Mouse (Mus musculus) MEL (cell line): ENCODE results near the gene Duox2. TPM values are rescaled to one million over a fixed set of nuclear protein-coding genes. Genes with fewer than 3 reads are reported as not detected.

Experiments used
- DNase-seq: peaks from one replicate; pipeline ENCODE4 v3.0.0; 2011; ENCODE audit warnings: low read depth, low spot score
- H3K27ac ChIP-seq: 2 replicates; pipeline ENCODE4 v1.5.1; 2012; ENCODE audit warnings: low read depth, mild to moderate bottlenecking, control low read depth, low read length, moderate library complexity; ENCODE audit not compliant: control insufficient read depth
- H3K27me3 ChIP-seq, 2 experiments: fragments of 150-350 bp in 1 of 2; sonication (generic) in 1 of 2; 2 replicates each; pipeline ENCODE4 v1.6.1; 2012; ENCODE audit warnings: low read length in 2 of 2, mild to moderate bottlenecking in 2 of 2, improper control_type of control experiment in 1 of 2, moderate library complexity in 1 of 2; ENCODE audit not compliant: insufficient read depth in 2 of 2, control insufficient read depth in 1 of 2
- H3K36me3 ChIP-seq, 2 experiments: 2 replicates each; pipeline ENCODE4 v1.6.1; 2012 to 2014; ENCODE audit warnings: low read length in 2 of 2, improper control_type of control experiment in 1 of 2, inconsistent platforms in 1 of 2, mild to moderate bottlenecking in 1 of 2; ENCODE audit not compliant: insufficient read depth in 2 of 2, control insufficient read depth in 1 of 2
- H3K4me1 ChIP-seq, 2 experiments: fragments of 150-350 bp in 1 of 2; sonication (generic) in 1 of 2; 2 replicates each; pipeline ENCODE4 v1.6.1; 2012; ENCODE audit warnings: low read length in 2 of 2, improper control_type of control experiment in 1 of 2, mild to moderate bottlenecking in 1 of 2; ENCODE audit not compliant: insufficient read depth in 2 of 2, control insufficient read depth in 1 of 2
- H3K4me3 ChIP-seq, 2 experiments: fragments of 150-350 bp in 1 of 2; sonication (generic) in 1 of 2; 2 replicates each; pipeline ENCODE4 v1.5.1; 2012; ENCODE audit warnings: low read depth in 2 of 2, low read length in 2 of 2, mild to moderate bottlenecking in 2 of 2, moderate library complexity in 2 of 2, control low read depth in 1 of 2, improper control_type of control experiment in 1 of 2; ENCODE audit not compliant: control insufficient read depth in 1 of 2, insufficient read depth in 1 of 2
- H3K79me2 ChIP-seq: 2 replicates; pipeline ENCODE4 v1.6.1; 2012; ENCODE audit warnings: mild to moderate bottlenecking, low read length, moderate library complexity; ENCODE audit not compliant: control insufficient read depth, poor library complexity, insufficient read depth
- H3K9ac ChIP-seq: 2 replicates; pipeline ENCODE4 v1.6.1; 2012; ENCODE audit warnings: low read depth, mild to moderate bottlenecking, control low read depth, low read length, moderate library complexity; ENCODE audit not compliant: control insufficient read depth, poor library complexity, severe bottlenecking
- H3K9me3 ChIP-seq: fragments of 150-350 bp; sonication (generic); replicated peaks from 2 replicates; pipeline ENCODE4 v1.6.1; 2012; ENCODE audit warnings: mild to moderate bottlenecking, low read length, improper control_type of control experiment, moderate library complexity; ENCODE audit not compliant: insufficient read depth
- BHLHE40 ChIP-seq: IDR thresholded peaks from 2 replicates; pipeline ENCODE4 v1.6.1; 2012; ENCODE audit warnings: low read depth, mild to moderate bottlenecking, inconsistent platforms, low read length, improper control_type of control experiment, borderline replicate concordance
- CHD1 ChIP-seq: IDR thresholded peaks from 2 replicates; pipeline ENCODE4 v1.6.1; 2012; ENCODE audit warnings: low read depth, mild to moderate bottlenecking, inconsistent platforms, low read length, improper control_type of control experiment
- CHD2 ChIP-seq: IDR thresholded peaks from 2 replicates; pipeline ENCODE4 v1.6.1; 2011; ENCODE audit warnings: low read length, improper control_type of control experiment
- CTCF ChIP-seq, 3 experiments: IDR thresholded peaks in 2 of 3; conservative IDR thresholded peaks in 1 of 3; 2 replicates each; pipeline ENCODE4 v1.5.1; 2011 to 2012; ENCODE audit warnings: low read length in 3 of 3, low read depth in 2 of 3, mild to moderate bottlenecking in 2 of 3, improper control_type of control experiment in 1 of 3, inconsistent platforms in 1 of 3, mixed read lengths in 1 of 3, moderate library complexity in 1 of 3; ENCODE audit not compliant: control insufficient read depth in 1 of 3, insufficient read depth in 1 of 3, poor library complexity in 1 of 3, severe bottlenecking in 1 of 3
- ELF1 ChIP-seq: IDR thresholded peaks from 2 replicates; pipeline ENCODE4 v1.6.1; 2014; ENCODE audit warnings: low read depth, mild to moderate bottlenecking, inconsistent platforms, low read length, improper control_type of control experiment, moderate library complexity
- EP300 ChIP-seq, 2 experiments: IDR thresholded peaks; 2 replicates each; pipeline ENCODE4 v1.6.1; 2011; ENCODE audit warnings: improper control_type of control experiment in 2 of 2, low read length in 2 of 2, low read depth in 1 of 2, mild to moderate bottlenecking in 1 of 2
- GABPA ChIP-seq: IDR thresholded peaks from 2 replicates; pipeline ENCODE4 v1.6.1; 2012; ENCODE audit warnings: low read depth, mild to moderate bottlenecking, inconsistent platforms, low read length, improper control_type of control experiment, moderate library complexity
- GATA1 ChIP-seq: IDR thresholded peaks from 2 replicates; pipeline ENCODE4 v1.6.1; 2011; ENCODE audit warnings: low read depth, low read length, improper control_type of control experiment
- KAT2A ChIP-seq: conservative IDR thresholded peaks from 2 replicates; pipeline ENCODE4 v1.6.1; 2012; ENCODE audit warnings: low read depth, low read length, improper control_type of control experiment, inconsistent platforms
- MYB ChIP-seq: IDR thresholded peaks from 2 replicates; pipeline ENCODE4 v1.6.1; 2011; ENCODE audit warnings: mild to moderate bottlenecking, low read depth, low read length, improper control_type of control experiment
- MYC ChIP-seq: IDR thresholded peaks from 2 replicates; pipeline ENCODE4 v1.6.1; 2011; ENCODE audit warnings: low read depth, mild to moderate bottlenecking, low read length, improper control_type of control experiment, moderate library complexity
- NELFE ChIP-seq: IDR thresholded peaks from 2 replicates; pipeline ENCODE4 v1.6.1; 2011; ENCODE audit warnings: low read depth, low read length, improper control_type of control experiment
- NRF1 ChIP-seq: IDR thresholded peaks from 2 replicates; pipeline ENCODE4 v1.6.1; 2014; ENCODE audit warnings: low read depth, mild to moderate bottlenecking, inconsistent platforms, low read length, improper control_type of control experiment, moderate library complexity; ENCODE audit not compliant: poor library complexity, insufficient read depth, severe bottlenecking
- POLR2A ChIP-seq, 2 experiments: IDR thresholded peaks; 2 replicates each; pipeline ENCODE4 v1.6.1; 2011 to 2012; ENCODE audit warnings: low read length in 2 of 2, mild to moderate bottlenecking in 2 of 2, control low read depth in 1 of 2, improper control_type of control experiment in 1 of 2, low read depth in 1 of 2, moderate library complexity in 1 of 2; ENCODE audit not compliant: control insufficient read depth in 1 of 2, insufficient read depth in 1 of 2, poor library complexity in 1 of 2
- POLR2AphosphoS5 ChIP-seq: IDR thresholded peaks from 2 replicates; pipeline ENCODE4 v1.6.1; 2012; ENCODE audit warnings: low read depth, borderline replicate concordance, mild to moderate bottlenecking, inconsistent platforms, low read length, moderate library complexity, mixed read lengths
- RAD21 ChIP-seq: IDR thresholded peaks from 2 replicates; pipeline ENCODE4 v1.6.1; 2011; ENCODE audit warnings: mild to moderate bottlenecking, low read depth, low read length, improper control_type of control experiment
- SIN3A ChIP-seq: IDR thresholded peaks from 2 replicates; pipeline ENCODE4 v1.6.1; 2012; ENCODE audit warnings: low read length, improper control_type of control experiment, inconsistent platforms
- TAL1 ChIP-seq: IDR thresholded peaks from 2 replicates; pipeline ENCODE4 v1.6.1; 2012; ENCODE audit warnings: mild to moderate bottlenecking, inconsistent platforms, low read length, moderate library complexity, mixed read lengths
- TBP ChIP-seq: IDR thresholded peaks from 2 replicates; pipeline ENCODE4 v1.8.0; 2011; ENCODE audit warnings: low read depth, low read length, improper control_type of control experiment
- TCF12 ChIP-seq: IDR thresholded peaks from 2 replicates; pipeline ENCODE4 v1.6.1; 2014; ENCODE audit warnings: low read depth, mild to moderate bottlenecking, inconsistent platforms, low read length, improper control_type of control experiment, moderate library complexity
- UBTF ChIP-seq: IDR thresholded peaks from 2 replicates; pipeline ENCODE4 v1.6.1; 2012; ENCODE audit warnings: low read depth, mild to moderate bottlenecking, inconsistent platforms, low read length, improper control_type of control experiment, moderate library complexity, borderline replicate concordance; ENCODE audit not compliant: insufficient read depth
- USF1 ChIP-seq: IDR thresholded peaks from 2 replicates; pipeline ENCODE4 v1.6.1; 2014; ENCODE audit warnings: low read depth, mild to moderate bottlenecking, inconsistent platforms, low read length, improper control_type of control experiment, moderate library complexity
- USF2 ChIP-seq, 2 experiments: IDR thresholded peaks; 2 replicates each; pipeline ENCODE4 v1.6.1; 2011 to 2012; ENCODE audit warnings: improper control_type of control experiment in 2 of 2, low read length in 2 of 2, borderline replicate concordance in 1 of 2, inconsistent platforms in 1 of 2, low read depth in 1 of 2, mild to moderate bottlenecking in 1 of 2; ENCODE audit not compliant: insufficient read depth in 1 of 2
- ZKSCAN1 ChIP-seq: IDR thresholded peaks from 2 replicates; pipeline ENCODE4 v1.6.1; 2012; ENCODE audit warnings: low read depth, mild to moderate bottlenecking, inconsistent platforms, low read length, improper control_type of control experiment, moderate library complexity
- ZMIZ1 ChIP-seq: IDR thresholded peaks from 2 replicates; pipeline ENCODE4 v1.6.1; 2012; ENCODE audit warnings: low read depth, mild to moderate bottlenecking, inconsistent platforms, low read length, improper control_type of control experiment, moderate library complexity
- ZNF384 ChIP-seq: IDR thresholded peaks from 2 replicates; pipeline ENCODE4 v1.6.1; 2012; ENCODE audit warnings: low read depth, mild to moderate bottlenecking, inconsistent platforms, low read length, improper control_type of control experiment
- polyA plus RNA-seq, 2 experiments: library from polyadenylated mRNA; stranded (reverse) in 1 of 2; unstranded in 1 of 2; fragments of >175 nt in 1 of 2; fragments of >200 nt in 1 of 2; gene quantifications; 2 replicates each; pipeline versions ENCODE4 v1.2.1 to v1.2.4; 2012; ENCODE audit warnings: low replicate concordance in 2 of 2, low read depth in 1 of 2; ENCODE audit not compliant: insufficient read length in 2 of 2, insufficient read depth in 1 of 2, missing spikeins in 1 of 2
- total RNA-seq: library from RNA; depleted of rRNA; stranded (reverse); fragments of 300-350 nt; gene quantifications from 2 replicates; pipeline ENCODE4 v1.2.3, GENCODE M21; 2012

Gene Duox2
- total and polyA plus RNA-seq, 3 experiments: not detected

DNA sequence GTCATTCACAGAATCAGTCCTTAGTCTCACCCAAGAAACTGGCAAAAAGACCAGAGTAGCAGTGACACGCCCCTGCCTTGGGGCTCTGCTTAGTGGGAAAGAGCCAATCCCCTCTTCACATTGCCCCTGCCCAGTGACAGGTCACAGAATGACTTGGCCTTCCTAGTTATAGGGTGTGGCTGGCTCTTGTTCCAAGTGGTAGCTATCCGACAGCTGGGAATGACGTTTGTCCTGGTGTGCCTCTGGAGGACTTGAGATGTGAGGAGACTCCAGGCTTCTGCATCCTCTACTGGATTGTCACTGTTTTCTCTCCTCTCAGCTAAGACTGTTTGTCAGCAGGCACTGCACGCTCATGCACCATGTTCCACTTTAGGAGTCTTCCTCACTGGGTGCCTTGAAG lies 19.1 kb upstream of the Duox2 start:
- Histone ChIP-seq H3K27ac (no peak overlapping the region), H3K9me3 (no peaks in the 10 kb centered on the region)

DNA sequence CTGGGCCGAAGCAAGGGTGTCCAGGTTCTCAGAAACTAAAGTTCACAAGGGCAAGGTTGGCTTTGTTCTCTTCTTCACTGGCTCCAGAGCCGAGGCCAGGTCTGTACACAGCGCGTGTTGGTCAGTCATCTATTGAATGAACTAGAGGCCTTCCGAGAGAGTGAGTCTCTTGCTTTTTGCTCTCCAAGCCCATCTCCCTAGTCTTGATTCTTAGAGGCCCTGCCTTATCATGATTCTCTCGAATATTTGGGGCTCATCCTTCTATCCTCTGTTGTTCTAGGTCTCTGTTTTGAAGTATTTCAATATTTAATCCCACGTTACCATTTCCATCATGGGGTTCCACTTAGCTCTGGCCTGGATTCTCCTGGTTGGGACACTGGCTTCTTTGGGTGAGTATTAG lies 17.1 kb upstream of the Duox2 start, which contains the start of gene Duox1:
TSS of gene Duox1 (plus strand) at position 301 of the 400 bp plus-strand sequence.
- Histone ChIP-seq H3K36me3 (no peaks in the 10 kb centered on the region), H3K27ac (no peak within 1 kb of the TSS), H3K27me3 (peaks cover 0 to 1% of the 10 kb centered on the region in 2 experiments; a peak in 1 of 4 replicates), H3K9ac (no peak within 1 kb of the TSS), H3K4me3 (no peak within 1 kb of the TSS), H3K79me2 (no peaks in the 10 kb centered on the region), H3K9me3 (no peaks in the 10 kb centered on the region), H3K4me1 (0 out of 4 replicates have a peak, but pooled peaks cover 0 to 2% of the 10 kb centered on the region in 2 experiments)
- no peak for TF ChIP-seq POLR2A (IDR thresholded peaks at IDR 0.05; ENCODE audit: control insufficient read depth in 1 of 2, insufficient read depth in 1 of 2, low read depth in 1 of 2, low read length in 2 of 2, poor library complexity in 1 of 2)
- no peak for TF ChIP-seq TCF12
- no peak for TF ChIP-seq CHD2
- TF ChIP-seq NRF1: no peak
- no peak for TF ChIP-seq RAD21
- TF ChIP-seq KAT2A: no peak
- no peak for TF ChIP-seq EP300 (IDR thresholded peaks at IDR 0.05; ENCODE audit: low read depth in 1 of 2, low read length in 2 of 2)
- no peak for TF ChIP-seq NELFE
- TF ChIP-seq CTCF (IDR thresholded peaks at IDR 0.05 in 2 of 3, conservative IDR thresholded peaks at IDR 0.05 in 1 of 3; ENCODE audit: control insufficient read depth in 1 of 3, insufficient read depth in 1 of 3, low read depth in 2 of 3, low read length in 3 of 3, poor library complexity in 1 of 3, severe bottlenecking in 1 of 3): no peak
- no peak for TF ChIP-seq TBP
- TF ChIP-seq USF2 (IDR thresholded peaks at IDR 0.05; ENCODE audit: borderline replicate concordance in 1 of 2, insufficient read depth in 1 of 2, low read depth in 1 of 2, low read length in 2 of 2): no peak
- no peak for TF ChIP-seq ELF1
- no peak for TF ChIP-seq POLR2AphosphoS5
- no peak for TF ChIP-seq UBTF
- TF ChIP-seq ZMIZ1: no peak
- no peak for TF ChIP-seq ZNF384
- TF ChIP-seq GATA1: no peak
- TF ChIP-seq CHD1: no peak
- no peak for TF ChIP-seq MYB
- TF ChIP-seq GABPA: no peak
- no peak for DNase-seq

More for the DNA sequence above, 19.1 kb upstream of the Duox2 start:
- Histone ChIP-seq H3K79me2 (no peaks in the 10 kb centered on the region), H3K4me3 (no peak overlapping the region), H3K36me3 (no peaks in the 10 kb centered on the region), H3K9ac (no peak overlapping the region), H3K27me3 (peaks cover 0 to 3% of the 10 kb centered on the region in 2 experiments; a peak in 1 of 4 replicates), H3K4me1 (0 out of 4 replicates have a peak, but pooled peaks cover 0 to 2% of the 10 kb centered on the region in 2 experiments)
- DNase-seq: no peak
- no peak for TF ChIP-seq KAT2A
- no peak for TF ChIP-seq MYC
- TF ChIP-seq BHLHE40: no peak
- no peak for TF ChIP-seq ZMIZ1
- no peak for TF ChIP-seq TAL1
- no peak for TF ChIP-seq GATA1
- TF ChIP-seq ZKSCAN1: no peak
- no peak for TF ChIP-seq USF1
- no peak for TF ChIP-seq SIN3A
